Mouse (Mus musculus): ENCODE results near the gene Mtr. TPM values are rescaled to one million over a fixed set of nuclear protein-coding genes. Genes with fewer than 3 reads are reported as not detected.
A peak's percentile ranks its signal among the peaks of the same experiment; 100 is the strongest.
"Not testable (repeated sequence)": the region's sequence is repeated elsewhere in the genome, so short reads cannot be mapped to it uniquely, and the experiment has no call there.

The Mtr gene
- polyA plus RNA-seq, 1 experiment from 2014 or later: 4.0 TPM

GRCm38 (mm10) chr13:12159288-12160120, 98.4 kb downstream of the Mtr start:
- H3K9ac ChIP-seq (replicated peaks; ENCODE audit: low read depth, low read length): no peak overlapping the region
- 54% methylated on average over 9 of the region's 9 CpGs for WGBS
- H3K9me3 ChIP-seq (ENCODE audit: control insufficient read depth, low read length): no peaks in the 10 kb centered on the region
- peak; percentile 83 for ATAC-seq (ENCODE audit: low read depth)
- no peak overlapping the region for H3K4me2 ChIP-seq (ENCODE audit: low read depth, low read length)
- H3K27me3 ChIP-seq (ENCODE audit: control insufficient read depth, insufficient read depth, low read length): no peaks in the 10 kb centered on the region
- no peak overlapping the region for H3K27ac ChIP-seq (ENCODE audit: low read depth, low read length)
- H3K4me1 ChIP-seq (ENCODE audit: control insufficient read depth, insufficient read depth, low read length): peaks cover 4% of the 10 kb centered on the region; the same call in 1 of the 2 replicates
- H3K4me3 ChIP-seq (ENCODE audit: low read depth, low read length): no peak overlapping the region
- H3K36me3 ChIP-seq (ENCODE audit: control insufficient read depth, insufficient read depth, low read length): no peaks in the 10 kb centered on the region

DNA sequence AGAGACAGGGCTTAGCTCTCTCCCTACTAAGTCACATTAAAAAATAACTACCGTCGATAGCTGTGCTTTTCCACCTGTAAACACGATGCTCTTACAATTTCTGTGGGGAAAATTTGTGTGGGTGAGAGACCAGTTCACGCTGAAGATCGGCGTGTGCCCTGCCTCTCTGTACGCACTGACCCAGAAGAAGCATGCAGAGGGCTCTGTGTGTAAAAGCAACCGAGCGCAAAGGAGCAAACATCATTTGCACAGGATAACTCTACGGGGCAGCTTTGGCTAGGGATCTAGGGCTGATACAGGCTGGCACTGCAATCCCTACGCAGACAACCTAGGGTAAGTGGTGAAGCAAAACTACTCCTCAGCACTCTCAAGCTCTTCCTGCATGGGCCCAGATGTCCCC, 104.0 kb downstream of the Mtr start:
- no peak overlapping the region for H3K4me2 ChIP-seq (ENCODE audit: low read depth, low read length)
- no peaks in the 10 kb centered on the region for H3K4me1 ChIP-seq (ENCODE audit: control insufficient read depth, insufficient read depth, low read length)
- no peaks in the 10 kb centered on the region for H3K27me3 ChIP-seq (ENCODE audit: control insufficient read depth, insufficient read depth, low read length)
- WGBS: 83% methylated on average over 11 of the region's 11 CpGs
- no peaks in the 10 kb centered on the region for H3K9me3 ChIP-seq (ENCODE audit: control insufficient read depth, low read length)
- no peak for ATAC-seq (ENCODE audit: low read depth)
- no peak overlapping the region for H3K27ac ChIP-seq (ENCODE audit: low read depth, low read length)
- H3K36me3 ChIP-seq (ENCODE audit: control insufficient read depth, insufficient read depth, low read length): no peaks in the 10 kb centered on the region
- no peak overlapping the region for H3K9ac ChIP-seq (replicated peaks; ENCODE audit: low read depth, low read length)
- H3K4me3 ChIP-seq (ENCODE audit: low read depth, low read length): no peak overlapping the region

GRCm38 (mm10) chr13:12146918-12147507, 110.9 kb downstream of the Mtr start:
- Histone ChIP-seq H3K27me3 (ENCODE audit: control insufficient read depth, insufficient read depth, low read length) (no peaks in the 10 kb centered on the region), H3K9ac (replicated peaks; ENCODE audit: low read depth, low read length) (no peak overlapping the region), H3K4me1 (ENCODE audit: control insufficient read depth, insufficient read depth, low read length) (no peaks in the 10 kb centered on the region), H3K9me3 (ENCODE audit: control insufficient read depth, low read length) (no peaks in the 10 kb centered on the region), H3K36me3 (ENCODE audit: control insufficient read depth, insufficient read depth, low read length) (no peaks in the 10 kb centered on the region), H3K4me2 (ENCODE audit: low read depth, low read length) (no peak overlapping the region), H3K27ac (ENCODE audit: low read depth, low read length) (no peak overlapping the region), H3K4me3 (ENCODE audit: low read depth, low read length) (no peak overlapping the region)
- no peak for ATAC-seq (ENCODE audit: low read depth)
- 61% methylated on average over 6 of the region's 6 CpGs for WGBS

DNA sequence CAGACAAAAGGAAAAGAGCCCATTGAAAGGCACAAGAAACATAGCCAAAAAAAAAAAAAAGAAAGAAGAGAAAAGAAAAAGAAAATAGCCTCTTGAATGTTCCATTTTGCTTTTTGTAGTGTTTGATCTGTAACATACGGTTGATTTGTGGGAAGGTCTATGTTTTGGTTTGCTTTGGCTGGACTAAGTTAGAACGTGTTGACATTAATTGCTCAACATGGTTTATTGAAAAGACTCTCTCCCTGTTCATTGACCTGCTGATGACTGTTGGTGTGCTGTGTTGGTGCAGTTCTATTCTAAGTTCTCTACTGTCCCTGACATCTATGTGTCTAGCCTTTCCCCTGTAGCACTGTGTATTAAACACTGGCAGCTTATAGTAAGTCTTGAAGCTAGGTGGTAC, 111.5 kb downstream of the Mtr start:
- 79% methylated on average over 2 of the region's 2 CpGs for WGBS
- ATAC-seq (ENCODE audit: low read depth): no peak
- no peak overlapping the region for H3K9ac ChIP-seq (replicated peaks; ENCODE audit: low read depth, low read length)

DNA sequence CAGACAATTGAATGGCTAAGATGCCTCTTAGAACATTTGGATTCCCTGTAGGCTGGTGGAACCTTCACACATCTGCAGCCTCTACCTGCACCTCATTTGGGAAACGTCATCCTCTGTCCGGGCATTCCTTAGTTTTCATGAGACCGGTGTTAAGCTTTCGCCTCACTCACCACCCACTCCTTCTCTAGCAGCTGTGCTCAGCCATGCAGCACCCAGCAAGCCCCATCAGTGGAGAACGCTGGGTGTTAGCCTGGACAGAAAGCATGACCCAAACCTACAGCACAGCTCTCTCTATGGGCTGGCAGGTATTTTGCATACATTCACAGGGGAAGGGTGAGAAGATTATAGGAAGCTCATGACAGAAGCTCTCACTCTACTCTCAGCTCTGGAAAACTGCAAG, 114.6 kb downstream of the Mtr start:
- H3K27ac ChIP-seq (ENCODE audit: low read depth, low read length): no peak overlapping the region
- no peak for ATAC-seq (ENCODE audit: low read depth)
- no peak overlapping the region for H3K4me2 ChIP-seq (ENCODE audit: low read depth, low read length)
- WGBS: 95% methylated on average over 5 of the region's 5 CpGs
- H3K4me1 ChIP-seq (ENCODE audit: control insufficient read depth, insufficient read depth, low read length): no peaks in the 10 kb centered on the region
- H3K9ac ChIP-seq (replicated peaks; ENCODE audit: low read depth, low read length): no peak overlapping the region
- no peak overlapping the region for H3K4me3 ChIP-seq (ENCODE audit: low read depth, low read length)
- no peaks in the 10 kb centered on the region for H3K36me3 ChIP-seq (ENCODE audit: control insufficient read depth, insufficient read depth, low read length)
- H3K9me3 ChIP-seq (ENCODE audit: control insufficient read depth, low read length): no peaks in the 10 kb centered on the region
- no peaks in the 10 kb centered on the region for H3K27me3 ChIP-seq (ENCODE audit: control insufficient read depth, insufficient read depth, low read length)

More for the DNA sequence above, 111.5 kb downstream of the Mtr start:
- H3K27ac ChIP-seq (ENCODE audit: low read depth, low read length): no peak overlapping the region
- H3K4me3 ChIP-seq (ENCODE audit: low read depth, low read length): no peak overlapping the region
- no peaks in the 10 kb centered on the region for H3K4me1 ChIP-seq (ENCODE audit: control insufficient read depth, insufficient read depth, low read length)
- H3K4me2 ChIP-seq (ENCODE audit: low read depth, low read length): no peak overlapping the region
- H3K9me3 ChIP-seq (ENCODE audit: control insufficient read depth, low read length): no peaks in the 10 kb centered on the region
- no peaks in the 10 kb centered on the region for H3K27me3 ChIP-seq (ENCODE audit: control insufficient read depth, insufficient read depth, low read length)
- H3K36me3 ChIP-seq (ENCODE audit: control insufficient read depth, insufficient read depth, low read length): no peaks in the 10 kb centered on the region

GRCm38 (mm10) chr13:12136461-12136860, 121.5 kb downstream of the Mtr start:
- not testable (repeated sequence) for H3K4me1 ChIP-seq (ENCODE audit: control insufficient read depth, insufficient read depth, low read length); H3K4me2 ChIP-seq (ENCODE audit: low read depth, low read length); H3K4me3 ChIP-seq (ENCODE audit: low read depth, low read length); H3K9ac ChIP-seq (replicated peaks; ENCODE audit: low read depth, low read length); H3K36me3 ChIP-seq (ENCODE audit: control insufficient read depth, insufficient read depth, low read length); ATAC-seq (ENCODE audit: low read depth); H3K27ac ChIP-seq (ENCODE audit: low read depth, low read length); H3K9me3 ChIP-seq (ENCODE audit: control insufficient read depth, low read length); H3K27me3 ChIP-seq (ENCODE audit: control insufficient read depth, insufficient read depth, low read length)
- WGBS: 89% methylated on average over 10 of the region's 10 CpGs

DNA sequence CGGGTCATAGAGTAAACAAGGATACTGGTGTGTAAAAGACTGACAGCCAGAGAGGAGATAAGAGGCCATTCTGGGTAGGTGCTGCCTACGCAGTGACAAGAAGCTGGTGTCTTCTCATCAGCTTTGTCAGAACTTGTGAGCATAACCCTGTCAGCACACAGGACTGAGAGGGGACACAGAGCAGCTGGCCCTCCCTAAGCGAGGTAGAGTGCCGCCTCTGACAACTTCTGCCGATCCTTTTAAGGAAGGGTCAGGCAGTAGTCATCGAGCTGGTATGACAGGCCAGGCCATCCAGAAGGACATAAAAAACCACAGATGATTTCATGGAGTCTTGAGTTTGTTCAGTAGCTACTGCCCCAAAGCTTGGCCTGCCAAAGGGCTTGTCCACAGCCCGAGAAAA, 124.4 kb downstream of the Mtr start:
- H3K9me3 ChIP-seq (ENCODE audit: control insufficient read depth, low read length): no peaks in the 10 kb centered on the region
- H3K36me3 ChIP-seq (ENCODE audit: control insufficient read depth, insufficient read depth, low read length): no peaks in the 10 kb centered on the region
- H3K9ac ChIP-seq (replicated peaks; ENCODE audit: low read depth, low read length): no peak overlapping the region
- no peak overlapping the region for H3K4me3 ChIP-seq (ENCODE audit: low read depth, low read length)
- 89% methylated on average over 7 of the region's 7 CpGs for WGBS
- H3K27me3 ChIP-seq (ENCODE audit: control insufficient read depth, insufficient read depth, low read length): no peaks in the 10 kb centered on the region
- H3K27ac ChIP-seq (ENCODE audit: low read depth, low read length): no peak overlapping the region
- no peak overlapping the region for H3K4me2 ChIP-seq (ENCODE audit: low read depth, low read length)
- ATAC-seq (ENCODE audit: low read depth): no peak
- no peaks in the 10 kb centered on the region for H3K4me1 ChIP-seq (ENCODE audit: control insufficient read depth, insufficient read depth, low read length)

Other genes with a start within 250 kb of the Mtr start
- 6.7 and 13.5 TPM in 2 replicates for gene Ryr2, start 151.2 kb downstream of the Mtr start, polyA plus RNA-seq (2014; fragmentation: Nextera tagmentation; extraction: Ambion mirVana)
- gene Actn2, start 82.6 kb upstream of the Mtr start, polyA plus RNA-seq (2014; fragmentation: Nextera tagmentation; extraction: Ambion mirVana): 4.8 and 5.4 TPM in 2 replicates
- gene Heatr1, start 136.9 kb upstream of the Mtr start, polyA plus RNA-seq (2014; fragmentation: Nextera tagmentation; extraction: Ambion mirVana): 17.0 and 21.1 TPM in 2 replicates
- gene Lgals8, start 206.8 kb upstream of the Mtr start, polyA plus RNA-seq (2014; fragmentation: Nextera tagmentation; extraction: Ambion mirVana): 21.4 and 25.5 TPM in 2 replicates